Mouse (Mus musculus) C2C12 (cell line): ENCODE results near the gene Phkb. TPM values are rescaled to one million over a fixed set of nuclear protein-coding genes. Genes with fewer than 3 reads are reported as not detected.

Experiments used
- H3K27me3 ChIP-seq: one replicate; pipeline ENCODE4 v1.6.1; 2011; ENCODE audit not compliant: control insufficient read depth, insufficient read depth, insufficient read length
- H3K36me3 ChIP-seq: one replicate; pipeline ENCODE4 v1.6.1; 2011; ENCODE audit not compliant: control insufficient read depth, insufficient read depth
- H3K4me3 ChIP-seq: one replicate; pipeline ENCODE4 v1.5.1; 2011; ENCODE audit warnings: mild to moderate bottlenecking, control low read depth; ENCODE audit not compliant: poor library complexity, insufficient read depth, severe bottlenecking
- H3K79me2 ChIP-seq: one replicate; pipeline ENCODE4 v1.6.1; 2011; ENCODE audit not compliant: control insufficient read depth, insufficient read depth
- H3K79me3 ChIP-seq: one replicate; pipeline ENCODE4 v1.6.1; 2011; ENCODE audit warnings: low read depth, control low read depth
- H3ac ChIP-seq: one replicate; pipeline ENCODE3; 2011; ENCODE audit warnings: low read depth; ENCODE audit not compliant: control insufficient read depth, insufficient read length
- CEBPB ChIP-seq: IDR thresholded peaks from one replicate; pipeline ENCODE4 v1.6.1; 2011; ENCODE audit warnings: low read depth, mild to moderate bottlenecking, control low read depth, moderate library complexity
- CTCF ChIP-seq: IDR thresholded peaks from one replicate; pipeline ENCODE4 v1.5.1; 2011; ENCODE audit not compliant: control insufficient read depth, insufficient read depth, insufficient read length
- FOSL1 ChIP-seq: IDR thresholded peaks from one replicate; pipeline ENCODE4 v1.8.0; 2011; ENCODE audit warnings: mild to moderate bottlenecking, low read length; ENCODE audit not compliant: poor library complexity, insufficient read depth, severe bottlenecking
- MAX ChIP-seq: IDR thresholded peaks from one replicate; pipeline ENCODE4 v1.6.1; 2011; ENCODE audit warnings: mild to moderate bottlenecking, control low read depth
- MYOD1 ChIP-seq: IDR thresholded peaks from one replicate; pipeline ENCODE4 v1.6.1; 2011; ENCODE audit warnings: low read depth; ENCODE audit not compliant: control insufficient read depth, insufficient read length
- MYOG ChIP-seq: IDR thresholded peaks from one replicate; pipeline ENCODE4 v1.6.1; 2011; ENCODE audit not compliant: control insufficient read depth, insufficient read length; ENCODE audit errors: extremely low read depth
- USF1 ChIP-seq: IDR thresholded peaks from one replicate; pipeline ENCODE4 v1.6.1; 2011; ENCODE audit warnings: low read depth, mild to moderate bottlenecking, control low read depth, moderate library complexity
- polyA plus RNA-seq: library from polyadenylated mRNA; unstranded; fragments of >200 nt; fragmentation: generic; extraction: Trizol; gene quantifications from one replicate; pipeline ENCODE4 v1.2.1, GENCODE M21; 2012; ENCODE audit warnings: missing spikeins

The Phkb gene
- polyA plus RNA-seq, 1 experiment, result 7.0 TPM

GRCm38 (mm10) chr8:85959880-85960279 lies 119.1 kb downstream of the Phkb start:
- no peak for TF ChIP-seq MYOG
- no peak for TF ChIP-seq USF1
- TF ChIP-seq MAX, result no peak
- no peak for TF ChIP-seq CTCF
- no peak overlapping the region for H3ac ChIP-seq
- H3K79me2 ChIP-seq, result no peaks in the 10 kb centered on the region
- H3K79me3 ChIP-seq, result no peaks in the 10 kb centered on the region
- no peaks in the 10 kb centered on the region for H3K36me3 ChIP-seq
- H3K27me3 ChIP-seq, result no peaks in the 10 kb centered on the region
- no peak overlapping the region for H3K4me3 ChIP-seq

GRCm38 (mm10) chr8:85977588-85978077 lies 136.9 kb downstream of the Phkb start:
- no peaks in the 10 kb centered on the region for H3K36me3 ChIP-seq
- H3K79me2 ChIP-seq, result no peaks in the 10 kb centered on the region
- TF ChIP-seq CEBPB (no peak), MAX (no peak)
- H3K27me3 ChIP-seq, result no peaks in the 10 kb centered on the region
- no peaks in the 10 kb centered on the region for H3K79me3 ChIP-seq
- no peak overlapping the region for H3ac ChIP-seq
- no peak overlapping the region for H3K4me3 ChIP-seq

GRCm38 (mm10) chr8:85992911-85993310 lies 152.2 kb downstream of the Phkb start:
- no peak overlapping the region for H3ac ChIP-seq
- H3K36me3 ChIP-seq, result no peaks in the 10 kb centered on the region
- H3K79me2 ChIP-seq, result no peaks in the 10 kb centered on the region
- no peaks in the 10 kb centered on the region for H3K79me3 ChIP-seq
- TF ChIP-seq MAX, result no peak
- no peak for TF ChIP-seq FOSL1
- TF ChIP-seq MYOD1, result no peak
- TF ChIP-seq CTCF, result no peak
- no peak for TF ChIP-seq MYOG
- H3K4me3 ChIP-seq, result no peak overlapping the region
- H3K27me3 ChIP-seq, result no peaks in the 10 kb centered on the region

- no peak overlapping the region for H3K4me3 ChIP-seq
- H3ac ChIP-seq, result no peak overlapping the region
- H3K36me3 ChIP-seq, result no peaks in the 10 kb centered on the region
- no peaks in the 10 kb centered on the region for H3K27me3 ChIP-seq
- H3K79me2 ChIP-seq, result no peaks in the 10 kb centered on the region
- no peaks in the 10 kb centered on the region for H3K79me3 ChIP-seq
- TF ChIP-seq MAX (no peak), CTCF (no peak), FOSL1 (no peak), USF1 (no peak), CEBPB (no peak)
Measured at GRCm38 (mm10) chr8:85993661-85994060, 152.9 kb downstream of the Phkb start.

- Histone ChIP-seq H3K4me3 (no peak overlapping the region), H3K36me3 (no peaks in the 10 kb centered on the region), H3ac (no peak overlapping the region), H3K27me3 (no peaks in the 10 kb centered on the region), H3K79me2 (no peaks in the 10 kb centered on the region), H3K79me3 (no peaks in the 10 kb centered on the region)
- no peak for TF ChIP-seq CTCF
- no peak for TF ChIP-seq USF1
- TF ChIP-seq MYOD1, result no peak
- TF ChIP-seq MYOG, result no peak
- no peak for TF ChIP-seq FOSL1
- TF ChIP-seq MAX, result no peak
- no peak for TF ChIP-seq CEBPB
Measured at GRCm38 (mm10) chr8:85995971-85996370, 155.2 kb downstream of the Phkb start.

GRCm38 (mm10) chr8:86006485-86006884 lies 165.7 kb downstream of the Phkb start:
- TF ChIP-seq MYOG (no peak), CTCF (no peak), MAX (no peak), CEBPB (no peak)
- Histone ChIP-seq H3K36me3 (no peaks in the 10 kb centered on the region), H3K79me2 (no peaks in the 10 kb centered on the region), H3ac (no peak overlapping the region), H3K79me3 (no peaks in the 10 kb centered on the region), H3K4me3 (no peak overlapping the region), H3K27me3 (no peaks in the 10 kb centered on the region)

- Histone ChIP-seq H3ac (no peak overlapping the region), H3K79me2 (no peaks in the 10 kb centered on the region), H3K27me3 (no peaks in the 10 kb centered on the region), H3K36me3 (no peaks in the 10 kb centered on the region), H3K4me3 (no peak overlapping the region), H3K79me3 (no peaks in the 10 kb centered on the region)
- TF ChIP-seq FOSL1, result no peak
- no peak for TF ChIP-seq MAX
- no peak for TF ChIP-seq CTCF
- TF ChIP-seq MYOG, result no peak
- TF ChIP-seq USF1, result no peak
- no peak for TF ChIP-seq CEBPB
Measured at GRCm38 (mm10) chr8:86016806-86017205, 176.0 kb downstream of the Phkb start.
